Mouse (Mus musculus): ENCODE data around the gene Insr.
"Not testable (repeated sequence)": the region's sequence is repeated elsewhere in the genome, so short reads cannot be mapped to it uniquely, and the experiment has no call there.

The Insr gene

GRCm38 (mm10) chr8:3278934-3279720 is at the start of gene Insr:
Gene Insr, minus strand, starts transcription at chr8:3279617.
- peak; percentile 86 for DNase-seq (ENCODE audit: low spot score)

DNA sequence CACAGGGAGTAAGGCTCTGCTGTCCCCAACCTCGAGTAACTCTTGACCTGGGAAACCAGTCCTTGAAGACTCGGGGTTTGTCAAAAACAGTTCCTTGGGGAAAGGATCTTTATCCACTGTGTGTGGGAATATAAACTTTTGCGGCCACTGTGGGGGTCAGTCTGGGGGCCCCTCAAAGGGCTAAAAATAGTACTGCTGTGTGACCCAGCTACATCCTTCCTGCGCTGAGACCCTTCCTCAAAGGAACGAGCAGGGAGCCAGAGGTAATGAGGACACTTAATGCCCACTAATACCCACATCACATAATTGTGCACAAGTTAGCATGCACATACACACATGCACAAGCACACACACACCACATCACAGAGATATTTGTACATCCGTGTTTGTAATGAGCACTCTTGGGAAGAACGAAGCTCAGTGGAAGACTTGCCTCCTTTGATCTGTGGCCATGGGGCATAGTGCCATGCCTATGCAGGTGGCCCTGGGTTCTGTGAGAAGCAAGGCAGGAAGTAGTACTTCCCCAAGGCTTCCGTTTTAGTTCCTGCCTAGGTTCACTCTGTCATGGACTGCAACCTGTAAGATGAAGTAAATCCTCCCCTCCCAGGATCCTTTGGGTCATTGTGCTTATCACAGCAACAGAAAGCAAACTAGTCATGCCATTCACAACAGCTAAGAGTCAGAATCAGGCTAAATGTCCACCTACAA is 48.3 kb upstream of the Insr start:
- no peak for DNase-seq (ENCODE audit: low spot score)

GRCm38 (mm10) chr8:3327056-3327455 is 47.6 kb upstream of the Insr start:
- no peak for DNase-seq (ENCODE audit: low spot score)

- DNase-seq (ENCODE audit: low spot score), result no peak
Measured at GRCm38 (mm10) chr8:3324253-3324652, 44.8 kb upstream of the Insr start.

- DNase-seq (ENCODE audit: low spot score), result not testable (repeated sequence)
Measured at GRCm38 (mm10) chr8:3319267-3319666, 39.9 kb upstream of the Insr start.

DNA sequence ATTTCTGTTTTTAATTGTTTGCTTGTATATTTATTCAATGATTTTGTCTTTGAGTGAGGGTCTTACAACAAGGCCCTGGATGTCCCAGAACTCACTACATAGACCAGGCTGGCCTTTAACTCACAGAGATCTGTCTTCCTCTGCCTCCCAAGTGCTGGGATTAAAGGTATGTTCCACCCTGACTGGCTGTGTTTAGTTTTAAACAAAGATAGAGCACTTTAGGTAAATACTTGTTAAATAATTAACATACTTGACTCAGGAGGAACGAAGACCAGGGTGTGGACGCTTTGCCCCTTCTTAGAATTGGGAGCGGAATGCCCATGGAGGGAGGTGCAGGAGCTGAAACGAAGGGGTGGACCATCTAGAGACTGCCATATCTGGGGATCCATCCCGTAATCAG is 37.2 kb upstream of the Insr start:
- no peak for DNase-seq (ENCODE audit: low spot score)

DNA sequence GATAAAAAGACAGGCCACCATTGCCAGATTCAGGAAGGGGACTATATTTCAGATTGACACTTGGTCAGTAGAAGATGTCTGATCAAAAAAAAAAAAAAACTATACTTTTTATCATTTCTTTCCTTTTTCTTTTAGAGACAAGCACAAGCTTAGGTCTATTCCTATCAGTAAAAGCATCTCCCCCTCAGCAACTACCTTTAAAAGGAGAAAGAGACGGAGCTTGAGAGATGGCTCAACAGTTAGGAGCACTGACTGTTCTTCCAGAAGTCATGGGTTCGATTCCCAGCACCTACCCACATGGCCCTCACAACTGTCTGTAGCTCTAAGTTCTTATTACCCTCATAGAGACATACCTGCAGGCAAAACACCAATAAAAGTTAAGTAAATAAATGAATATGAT is 34.9 kb upstream of the Insr start:
- no peak for DNase-seq (ENCODE audit: low spot score)

- DNase-seq (ENCODE audit: low spot score), result no peak
Measured at GRCm38 (mm10) chr8:3313843-3314242, 34.4 kb upstream of the Insr start.

DNA sequence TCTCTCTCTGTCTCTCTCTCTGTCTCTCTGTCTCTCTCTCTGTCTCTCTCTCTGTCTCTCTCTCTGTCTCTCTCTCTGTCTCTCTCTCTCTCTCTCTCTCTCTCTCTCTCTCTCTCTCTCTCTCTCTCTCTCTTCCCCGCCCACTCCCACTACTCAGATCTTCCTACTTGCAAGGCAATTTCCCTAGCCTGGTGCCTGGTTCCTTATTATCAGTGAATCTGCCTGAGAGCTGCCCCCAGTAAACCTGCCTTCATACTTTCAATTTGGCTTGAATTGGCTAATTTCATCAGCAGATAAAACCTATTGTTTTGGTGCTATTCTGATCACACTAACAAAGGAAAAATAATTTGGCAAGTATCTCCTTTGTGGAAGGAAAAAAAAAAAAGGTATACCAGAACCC is 34.0 kb upstream of the Insr start:
- DNase-seq (ENCODE audit: low spot score), result not testable (repeated sequence)

DNA sequence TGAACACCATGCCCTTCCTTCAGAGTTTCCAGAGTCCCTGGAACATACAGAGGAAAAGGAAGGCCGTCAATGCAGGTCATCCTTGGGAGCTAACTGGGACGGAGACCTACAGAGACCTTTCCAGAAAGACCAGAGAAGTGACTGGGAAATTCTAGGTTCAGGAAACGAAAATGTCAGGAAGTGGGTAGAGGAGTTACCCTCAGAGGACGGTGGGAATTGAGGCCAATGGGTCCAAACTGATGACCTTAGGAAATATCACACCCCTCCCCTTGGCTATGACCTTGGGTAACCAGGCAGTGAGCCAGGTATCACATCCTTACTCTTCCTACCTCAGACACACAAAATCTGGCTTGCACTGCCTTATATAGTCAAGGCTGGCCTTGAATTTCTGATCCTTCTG is 32.1 kb upstream of the Insr start:
- DNase-seq (ENCODE audit: low spot score), result no peak

DNA sequence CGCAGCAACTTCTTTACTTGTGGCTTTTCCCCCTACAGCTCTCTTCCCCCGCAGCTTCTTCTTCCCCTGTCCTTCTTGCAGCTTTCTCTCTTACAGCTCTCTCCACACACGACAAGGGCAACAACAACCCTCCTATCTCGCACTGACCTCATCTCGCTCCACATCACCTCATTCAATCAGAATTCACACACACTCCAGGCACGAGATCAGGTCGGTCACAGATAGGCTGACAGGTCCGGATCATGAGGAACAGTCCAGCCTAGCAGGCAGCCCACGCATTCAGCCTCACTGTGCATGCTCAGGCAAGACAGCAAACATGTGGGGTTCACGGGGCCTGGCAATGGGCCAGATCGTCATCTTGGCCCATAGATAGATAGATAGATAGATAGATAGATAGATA is 30.2 kb upstream of the Insr start:
- DNase-seq (ENCODE audit: low spot score), result peak; percentile 12

GRCm38 (mm10) chr8:3308205-3308800 is 28.9 kb upstream of the Insr start:
- DNase-seq (ENCODE audit: low spot score), result peak; percentile 7

GRCm38 (mm10) chr8:3302131-3302530 is 22.7 kb upstream of the Insr start:
- DNase-seq (ENCODE audit: low spot score), result no peak

- DNase-seq (ENCODE audit: low spot score), result no peak
Measured at GRCm38 (mm10) chr8:3299322-3299721, 19.9 kb upstream of the Insr start.

DNA sequence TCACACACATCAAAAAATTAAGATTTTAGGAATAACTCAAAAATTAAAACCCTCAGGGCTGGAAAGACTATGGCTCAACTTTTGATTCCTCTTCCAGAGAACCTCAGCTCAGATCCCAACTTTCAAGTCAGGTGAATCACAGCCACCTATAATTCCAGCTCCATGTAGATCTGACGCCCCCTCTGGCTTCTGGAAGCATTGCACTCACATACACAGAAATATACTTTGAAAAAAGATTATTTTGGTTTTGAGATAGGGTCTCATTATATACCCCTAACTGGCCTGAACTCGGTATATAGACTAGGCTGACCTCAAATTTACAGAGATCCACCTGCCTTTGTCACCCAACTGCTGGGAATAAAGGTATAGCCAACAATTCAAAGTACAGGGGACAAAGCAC is 6.4 kb upstream of the Insr start:
- DNase-seq (ENCODE audit: low spot score), result no peak

DNA sequence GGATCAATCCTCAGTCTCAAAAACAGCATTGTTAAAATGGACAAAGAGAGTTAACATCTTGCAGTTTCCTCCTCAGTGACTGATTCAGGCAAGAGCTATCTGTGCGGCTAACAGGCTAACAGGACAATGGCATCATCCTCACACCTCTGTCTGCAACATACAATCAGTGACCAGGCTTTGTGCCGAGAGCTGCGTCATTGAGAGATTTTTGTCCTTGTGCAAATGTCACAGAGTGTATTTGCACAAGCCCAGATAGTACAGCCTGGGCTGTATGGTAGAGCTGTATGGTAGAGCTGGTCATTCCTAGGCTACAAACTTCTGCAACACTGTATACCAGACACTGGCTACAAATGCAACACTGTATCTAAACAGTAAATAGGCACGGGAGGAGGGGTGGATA is 5.2 kb upstream of the Insr start:
- no peak for DNase-seq (ENCODE audit: low spot score)

DNA sequence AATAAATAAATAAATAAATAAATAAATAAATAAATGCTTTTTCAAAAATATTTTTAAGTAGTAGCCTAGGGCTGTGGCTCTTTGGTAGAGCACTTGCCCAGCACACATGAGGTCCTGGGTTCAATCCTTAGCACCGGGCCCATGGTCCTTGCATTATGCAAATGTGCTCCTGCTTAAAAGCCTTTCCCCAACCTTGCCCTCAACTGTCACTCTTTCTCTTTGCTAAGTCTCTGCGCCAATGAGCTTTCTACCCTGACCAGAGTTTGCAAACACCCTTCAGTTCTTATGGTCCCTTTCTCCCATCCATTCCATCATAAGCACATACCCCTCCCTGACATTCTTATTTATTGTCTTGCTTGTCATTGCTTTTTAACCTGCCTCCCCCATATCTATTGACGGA is 1.9 kb upstream of the Insr start:
- no peak for DNase-seq (ENCODE audit: low spot score)

DNA sequence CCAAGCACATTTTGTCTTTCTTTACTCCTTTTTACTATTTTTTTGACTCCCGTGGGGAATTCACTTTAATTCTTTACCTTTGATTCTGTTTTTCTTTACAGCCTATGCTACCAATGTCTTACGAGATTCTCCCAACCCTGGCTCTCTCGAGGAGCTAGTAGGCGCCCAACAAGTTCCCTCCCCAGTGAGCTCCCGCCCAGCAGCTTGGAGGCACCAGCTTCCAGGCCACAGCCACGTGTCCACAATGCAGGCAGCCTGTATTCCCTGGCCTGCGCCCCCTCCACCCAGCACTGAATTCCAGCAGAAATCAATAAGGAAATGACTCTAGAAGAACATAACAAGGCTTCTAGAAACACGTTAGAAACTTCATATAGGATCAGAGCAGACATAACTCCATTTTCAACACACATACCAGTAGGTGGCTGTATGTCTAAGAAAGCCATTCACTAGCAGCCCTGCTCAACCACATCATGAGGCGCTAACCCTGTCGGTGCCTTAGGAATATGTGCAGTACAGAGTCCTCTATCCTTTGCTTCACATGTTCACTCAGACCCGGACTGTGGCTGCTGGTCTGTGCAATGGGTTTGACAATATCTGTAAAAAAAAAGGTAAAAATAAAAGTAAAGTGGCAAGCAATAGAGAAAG is 971 bp upstream of the Insr start:
- DNase-seq (ENCODE audit: low spot score), result no peak

DNA sequence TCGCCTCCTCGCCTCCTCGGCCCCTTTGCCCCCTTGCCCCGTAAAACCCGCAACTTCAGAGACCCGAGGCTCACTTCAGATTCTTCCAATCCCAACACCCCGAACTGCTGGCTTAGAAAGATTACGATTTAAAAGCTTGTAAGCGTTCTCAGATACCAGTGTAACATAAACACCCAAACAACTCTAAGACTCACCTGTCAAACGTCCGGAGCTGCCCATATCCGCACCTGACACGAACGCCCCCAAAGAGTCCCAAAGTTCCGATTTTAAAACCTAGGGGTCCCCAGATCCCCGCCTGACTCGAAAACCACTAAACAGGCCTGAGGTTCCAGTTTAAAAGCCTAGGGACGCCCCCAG is 282 bp upstream of the Insr start:
- no peak for DNase-seq (ENCODE audit: low spot score)

DNA sequence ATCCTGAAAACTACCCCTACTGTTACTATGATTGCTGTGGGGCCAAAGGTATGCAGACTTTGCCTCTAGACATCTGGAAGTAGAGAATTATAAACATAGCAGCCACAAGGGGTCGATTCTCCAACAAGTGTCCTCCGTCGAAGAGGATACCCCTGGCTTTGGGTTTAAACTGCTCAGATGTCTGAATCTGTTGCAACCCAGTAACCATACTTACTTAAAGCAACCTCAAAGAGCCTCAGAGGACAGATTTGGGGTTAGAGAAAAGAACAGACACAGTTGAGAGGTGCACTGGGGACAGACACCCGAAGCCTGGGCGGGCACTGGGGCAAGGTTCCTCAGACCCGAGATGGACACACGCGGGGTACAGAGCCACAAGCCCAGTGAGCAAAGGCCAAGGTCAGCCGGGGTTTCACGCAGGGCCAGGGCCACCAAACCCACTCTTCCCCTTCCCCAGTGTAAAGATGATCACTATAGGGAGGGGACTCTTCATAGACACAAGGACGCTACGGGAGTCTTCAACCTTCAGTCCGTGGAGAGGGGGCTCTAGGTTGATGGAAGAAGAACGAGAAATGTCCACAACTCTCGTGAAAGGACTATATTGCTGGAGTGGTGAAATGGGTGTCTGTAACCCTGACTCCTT is 1.1 kb downstream of the Insr start:
- no peak for DNase-seq (ENCODE audit: low spot score)

GRCm38 (mm10) chr8:3277266-3277665 is 2.2 kb downstream of the Insr start:
- no peak for DNase-seq (ENCODE audit: low spot score)

DNA sequence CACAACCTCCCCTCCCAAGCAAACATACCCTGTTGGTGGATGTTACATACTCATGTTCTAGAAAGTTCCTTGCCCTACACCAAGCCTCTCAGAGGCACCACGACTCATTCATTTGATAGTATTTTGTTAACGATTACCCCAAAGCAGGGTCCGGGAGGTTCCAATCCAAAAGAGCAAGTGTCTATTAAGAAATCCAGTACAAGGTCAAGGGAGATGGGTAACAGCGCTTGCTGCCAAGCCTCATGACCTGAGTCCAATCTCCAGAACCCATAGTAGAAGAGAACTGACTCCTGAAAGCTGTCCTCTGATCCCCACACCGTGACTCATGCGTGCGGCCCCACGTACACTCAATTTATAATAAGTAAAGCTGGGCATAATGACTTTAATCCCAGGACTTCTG is 3.4 kb downstream of the Insr start:
- DNase-seq (ENCODE audit: low spot score), result no peak
